Mouse (Mus musculus) stomach, embryonic 16.5 days (tissue): Measurements from ENCODE around the gene Clstn3. TPM values are rescaled to one million over a fixed set of nuclear protein-coding genes. Genes with fewer than 3 reads are reported as not detected.

Experiments
- ATAC-seq: fragments of 200-750 bp; cut with Nextera tagmentation; 2 replicates; pipeline ENCODE4 v1.8.0; 2017; ENCODE audit warnings: moderate number of reproducible peaks, moderate TSS enrichment; ENCODE audit not compliant: insufficient read depth, low FRiP score
- H3K27ac ChIP-seq: fragments of 300-500 bp; sonication (generic); 2 replicates; pipeline ENCODE4 v1.5.1; 2014; ENCODE audit warnings: low read length
- H3K27me3 ChIP-seq: fragments of 300-500 bp; sonication (generic); 2 replicates; pipeline ENCODE4 v1.6.1; 2014; ENCODE audit warnings: low read length, control low read depth, mixed read lengths; ENCODE audit not compliant: control insufficient read depth, insufficient read depth
- H3K36me3 ChIP-seq: fragments of 300-500 bp; sonication (generic); 2 replicates; pipeline ENCODE4 v1.6.1; 2014; ENCODE audit warnings: low read length; ENCODE audit not compliant: control insufficient read depth, insufficient read depth
- H3K4me1 ChIP-seq: fragments of 300-500 bp; sonication (generic); 2 replicates; pipeline ENCODE4 v1.6.1; 2014; ENCODE audit warnings: low read length, control low read depth, mixed read lengths; ENCODE audit not compliant: control insufficient read depth, insufficient read depth
- H3K4me2 ChIP-seq: fragments of 300-500 bp; sonication (generic); 2 replicates; pipeline ENCODE4 v1.6.1; 2014; ENCODE audit warnings: low read depth, low read length, mixed read lengths
- H3K4me3 ChIP-seq: fragments of 300-500 bp; sonication (generic); replicated peaks from 2 replicates; pipeline ENCODE4 v1.5.1; 2014; ENCODE audit warnings: mild to moderate bottlenecking, low read length
- H3K9ac ChIP-seq: fragments of 300-500 bp; sonication (generic); 2 replicates; pipeline ENCODE4 v1.6.1; 2014; ENCODE audit warnings: low read length
- H3K9me3 ChIP-seq: fragments of 300-500 bp; sonication (generic); replicated peaks from 2 replicates; pipeline ENCODE4 v1.6.1; 2016; ENCODE audit warnings: low read length, control low read depth; ENCODE audit not compliant: control insufficient read depth
- WGBS: fragments of 180-500 bp; shearing (Covaris S2); extraction: QIAGEN DNeasy Blood & Tissue Kit; methylation state at CpG from one replicate; pipeline ENCODE4 v1.1.7; 2014; 5-methylcytosine and 5-hydroxymethylcytosine counted together
- polyA plus RNA-seq: library from polyadenylated mRNA; unstranded; fragments of >200 nt; fragmentation: Nextera tagmentation; extraction: Ambion mirVana; gene quantifications from 2 replicates; pipeline ENCODE4 v1.2.1, GENCODE M21; 2015

The Clstn3 gene
- polyA plus RNA-seq, 1 experiment from 2014 or later = 5.9 TPM

DNA sequence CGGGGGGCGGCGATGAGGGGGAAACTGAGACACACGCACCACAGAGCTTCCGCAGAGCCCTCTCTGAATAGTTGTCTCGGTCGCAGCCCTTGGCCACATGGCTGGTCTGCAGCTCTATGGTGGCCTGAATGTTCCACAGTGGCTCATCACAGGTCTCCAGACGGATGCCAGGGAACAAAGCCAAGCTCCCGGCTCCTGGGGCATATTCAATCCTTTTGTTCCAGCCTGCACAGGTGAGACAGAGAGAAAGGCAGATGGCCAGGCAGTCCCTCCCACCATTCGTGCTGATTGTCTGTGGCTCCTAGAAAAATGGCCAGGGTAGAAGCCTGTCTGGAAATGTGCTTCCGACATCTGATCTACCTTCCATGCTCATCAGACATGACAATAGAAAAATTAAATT lies 6.1 kb downstream of the Clstn3 start:
- 84% methylated on average over 11 of the region's 11 CpGs for WGBS
- H3K27ac ChIP-seq = no peak overlapping the region
- no peaks in the 10 kb centered on the region for H3K9me3 ChIP-seq
- H3K4me3 ChIP-seq = no peak overlapping the region
- H3K9ac ChIP-seq = no peak overlapping the region
- H3K27me3 ChIP-seq = no peaks in the 10 kb centered on the region
- H3K36me3 ChIP-seq = no peaks in the 10 kb centered on the region
- H3K4me1 ChIP-seq = no peaks in the 10 kb centered on the region
- no peak for ATAC-seq
- H3K4me2 ChIP-seq = no peak overlapping the region

DNA sequence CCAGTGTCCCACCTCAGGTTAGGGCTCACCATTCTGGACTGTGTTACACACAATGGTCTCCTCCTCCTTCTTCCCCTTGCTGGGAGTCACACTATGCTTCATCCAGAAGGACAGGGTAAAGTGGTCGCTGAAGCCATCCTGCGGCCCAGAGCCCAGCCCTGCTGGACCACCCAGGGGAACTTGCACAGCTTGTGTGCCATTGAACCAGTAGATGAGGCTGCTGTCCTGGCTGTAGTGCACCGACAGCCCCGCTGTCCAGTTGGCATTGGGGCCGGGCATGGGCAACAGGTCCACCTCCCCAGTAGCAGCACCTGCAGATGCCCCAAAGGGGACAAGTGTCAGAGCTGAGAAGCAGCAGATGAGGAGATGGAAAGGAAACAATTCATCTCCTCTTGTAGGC lies 6.8 kb downstream of the Clstn3 start:
- Histone ChIP-seq H3K36me3 (no peaks in the 10 kb centered on the region), H3K4me1 (no peaks in the 10 kb centered on the region), H3K9ac (no peak overlapping the region), H3K4me3 (no peak overlapping the region), H3K4me2 (no peak overlapping the region), H3K27ac (no peak overlapping the region), H3K9me3 (no peaks in the 10 kb centered on the region), H3K27me3 (no peaks in the 10 kb centered on the region)
- 85% methylated on average over 5 of the region's 5 CpGs for whole genome bisulfite sequencing
- ATAC-seq = 0 out of 2 replicates have a peak, but pooled peaks have one; percentile 46

DNA sequence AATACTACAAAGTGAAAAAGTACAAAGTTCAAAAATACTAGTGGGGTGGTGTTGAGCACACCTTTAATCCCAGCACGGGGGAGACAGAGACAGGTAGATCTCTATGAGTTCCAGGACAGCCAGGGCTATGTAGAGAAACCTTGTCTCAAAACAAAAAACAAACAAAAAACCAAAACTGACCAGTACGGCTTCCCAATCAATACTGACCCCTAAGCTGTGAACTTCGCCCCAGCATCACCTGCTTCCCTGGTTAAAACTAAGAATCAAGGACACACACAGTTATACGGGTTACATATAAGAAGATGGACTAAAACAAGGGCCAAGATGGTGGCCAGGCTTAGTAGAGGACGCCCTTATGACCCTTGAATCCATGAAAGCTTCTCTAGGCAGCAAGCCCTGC lies 8.4 kb downstream of the Clstn3 start:
- no peak overlapping the region for H3K4me2 ChIP-seq
- H3K4me1 ChIP-seq = no peaks in the 10 kb centered on the region
- no peaks in the 10 kb centered on the region for H3K27me3 ChIP-seq
- H3K36me3 ChIP-seq = no peaks in the 10 kb centered on the region
- H3K9me3 ChIP-seq = no peaks in the 10 kb centered on the region
- no peak for ATAC-seq
- H3K27ac ChIP-seq = no peak overlapping the region
- WGBS = 84% methylated on average over 5 of the region's 5 CpGs
- no peak overlapping the region for H3K4me3 ChIP-seq
- no peak overlapping the region for H3K9ac ChIP-seq

DNA sequence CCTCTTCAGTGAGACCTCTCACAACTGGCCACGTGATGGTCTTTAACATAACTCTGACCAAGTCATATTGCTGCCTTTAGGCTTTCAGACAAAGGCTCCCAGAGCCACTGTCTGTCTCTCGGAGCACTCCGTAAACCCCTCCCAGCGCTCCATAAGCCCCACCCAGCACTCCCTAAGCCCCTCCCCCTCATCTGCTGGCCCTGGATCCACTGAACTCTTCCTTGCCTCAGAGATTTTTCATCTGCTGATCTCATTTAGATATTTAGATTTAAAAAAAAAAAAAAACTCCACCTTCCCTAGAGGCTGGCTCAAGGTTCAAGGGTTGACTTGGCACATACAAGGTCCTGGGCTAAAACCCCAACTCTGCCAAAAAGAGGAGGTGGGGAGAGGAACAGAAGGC lies 10.8 kb downstream of the Clstn3 start:
- no peaks in the 10 kb centered on the region for H3K27me3 ChIP-seq
- ATAC-seq = no peak
- H3K4me3 ChIP-seq = no peak overlapping the region
- H3K9ac ChIP-seq = no peak overlapping the region
- H3K4me2 ChIP-seq = no peak overlapping the region
- no peaks in the 10 kb centered on the region for H3K4me1 ChIP-seq
- H3K36me3 ChIP-seq = no peaks in the 10 kb centered on the region
- WGBS = 53% methylated on average over 4 of the region's 4 CpGs
- no peak overlapping the region for H3K27ac ChIP-seq
- H3K9me3 ChIP-seq = no peaks in the 10 kb centered on the region

DNA sequence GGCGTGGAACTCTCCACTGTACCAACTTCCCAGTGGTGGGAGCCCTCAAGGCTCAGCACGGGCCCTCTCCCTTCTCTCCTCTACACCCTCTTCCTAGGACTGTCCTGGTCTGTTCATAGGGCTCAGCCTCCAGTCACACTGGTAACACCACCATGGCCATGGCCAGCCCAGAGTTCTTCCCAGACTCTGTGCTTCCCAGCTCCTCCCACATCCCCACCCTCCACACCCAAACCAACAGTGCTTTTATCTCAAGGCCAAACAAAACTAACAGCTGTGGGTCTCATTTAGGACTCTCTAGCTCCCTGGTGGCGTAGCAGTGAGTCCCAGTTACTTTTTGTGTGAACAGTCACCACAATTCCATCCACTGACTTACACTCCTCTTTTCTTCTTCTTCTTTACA lies 12.6 kb downstream of the Clstn3 start:
- no peak overlapping the region for H3K4me3 ChIP-seq
- no peak overlapping the region for H3K4me2 ChIP-seq
- H3K9ac ChIP-seq = no peak overlapping the region
- H3K4me1 ChIP-seq = no peaks in the 10 kb centered on the region
- WGBS = 45% methylated on average over 3 of the region's 3 CpGs
- no peak overlapping the region for H3K27ac ChIP-seq
- no peaks in the 10 kb centered on the region for H3K27me3 ChIP-seq
- peak; percentile 45; the same call in 1 of the 2 replicates for ATAC-seq
- no peaks in the 10 kb centered on the region for H3K9me3 ChIP-seq
- H3K36me3 ChIP-seq = no peaks in the 10 kb centered on the region

DNA sequence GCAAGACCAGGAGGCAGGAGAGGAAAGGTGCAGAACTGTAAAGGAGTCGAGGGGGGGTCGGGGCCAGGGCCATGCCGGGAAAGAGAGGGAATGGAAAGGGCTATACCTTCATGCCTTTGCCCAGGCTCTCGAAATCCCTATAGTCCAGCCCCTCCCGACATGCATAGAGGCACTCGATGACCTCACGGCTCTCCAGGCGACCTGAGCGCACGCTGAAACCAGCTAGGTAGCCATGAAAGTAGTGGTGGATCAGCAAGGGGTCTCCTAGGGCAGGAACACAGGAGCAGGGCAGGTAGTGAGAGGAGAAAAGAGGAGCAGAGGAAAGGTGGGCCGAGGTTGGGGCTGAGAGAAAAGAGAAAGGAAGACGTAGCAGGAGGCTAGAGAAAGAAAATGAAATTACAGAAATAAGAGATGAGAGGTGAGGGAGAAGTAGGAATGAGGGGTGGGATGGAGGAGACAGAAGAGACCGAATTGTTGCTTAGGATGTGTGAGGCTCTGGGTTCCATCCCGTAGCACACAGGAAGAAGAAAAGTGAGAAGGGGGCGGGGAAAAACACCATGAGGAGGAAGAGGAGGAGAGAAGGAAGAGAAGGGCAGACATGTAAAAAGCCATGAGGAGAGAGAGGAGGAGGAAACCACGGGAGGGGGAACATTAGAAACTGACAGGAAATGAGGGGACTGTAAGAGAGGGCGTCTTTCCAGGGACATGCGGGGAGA lies 14.8 kb downstream of the Clstn3 start:
- 79% methylated on average over 18 of the region's 18 CpGs for WGBS
- ATAC-seq = no peak

DNA sequence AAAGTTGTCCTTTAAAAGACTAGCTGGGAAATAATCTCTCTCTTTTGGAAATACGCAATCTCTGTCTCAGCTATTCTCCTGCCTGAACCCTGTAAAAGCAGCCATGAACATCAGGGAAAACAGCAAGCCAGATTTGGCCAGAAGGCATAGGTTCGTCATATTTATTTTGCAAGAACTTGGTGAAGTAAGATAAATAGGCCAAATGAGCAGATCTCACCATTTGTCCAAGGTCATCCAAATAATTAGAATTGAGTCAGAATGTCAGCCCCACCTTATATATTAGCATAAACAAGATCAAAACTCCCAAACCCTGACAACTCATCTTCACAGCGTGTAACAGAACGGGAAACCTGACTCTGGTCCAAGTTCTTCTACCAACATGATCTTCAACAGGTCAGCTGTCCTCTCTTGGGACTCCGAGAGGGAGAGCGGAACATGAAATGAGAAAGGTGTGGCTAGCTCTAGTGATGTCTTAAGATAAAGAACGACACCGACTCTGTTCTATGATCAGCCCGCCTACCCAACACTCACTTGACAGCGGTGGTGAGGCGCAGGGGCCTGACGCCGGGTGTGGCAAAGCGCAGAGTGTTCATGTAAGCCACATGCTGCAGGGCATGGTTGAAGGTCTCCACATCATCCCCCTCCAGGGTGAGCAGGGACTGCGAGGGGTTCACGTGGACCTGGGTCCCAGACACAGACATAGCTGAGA lies 15.5 kb downstream of the Clstn3 start:
- Histone ChIP-seq H3K9ac (no peak overlapping the region), H3K9me3 (no peaks in the 10 kb centered on the region), H3K36me3 (no peaks in the 10 kb centered on the region), H3K4me3 (no peak overlapping the region), H3K27ac (no peak overlapping the region), H3K4me1 (no peaks in the 10 kb centered on the region), H3K4me2 (no peak overlapping the region), H3K27me3 (no peaks in the 10 kb centered on the region)
- no peak for ATAC-seq
- 88% methylated on average over 16 of the region's 16 CpGs for WGBS

More for the DNA sequence above, 14.8 kb downstream of the Clstn3 start:
- Histone ChIP-seq H3K36me3 (no peaks in the 10 kb centered on the region), H3K4me3 (no peak overlapping the region), H3K27me3 (no peaks in the 10 kb centered on the region), H3K27ac (no peak overlapping the region), H3K9me3 (no peaks in the 10 kb centered on the region), H3K4me2 (no peak overlapping the region), H3K9ac (no peak overlapping the region), H3K4me1 (no peaks in the 10 kb centered on the region)

DNA sequence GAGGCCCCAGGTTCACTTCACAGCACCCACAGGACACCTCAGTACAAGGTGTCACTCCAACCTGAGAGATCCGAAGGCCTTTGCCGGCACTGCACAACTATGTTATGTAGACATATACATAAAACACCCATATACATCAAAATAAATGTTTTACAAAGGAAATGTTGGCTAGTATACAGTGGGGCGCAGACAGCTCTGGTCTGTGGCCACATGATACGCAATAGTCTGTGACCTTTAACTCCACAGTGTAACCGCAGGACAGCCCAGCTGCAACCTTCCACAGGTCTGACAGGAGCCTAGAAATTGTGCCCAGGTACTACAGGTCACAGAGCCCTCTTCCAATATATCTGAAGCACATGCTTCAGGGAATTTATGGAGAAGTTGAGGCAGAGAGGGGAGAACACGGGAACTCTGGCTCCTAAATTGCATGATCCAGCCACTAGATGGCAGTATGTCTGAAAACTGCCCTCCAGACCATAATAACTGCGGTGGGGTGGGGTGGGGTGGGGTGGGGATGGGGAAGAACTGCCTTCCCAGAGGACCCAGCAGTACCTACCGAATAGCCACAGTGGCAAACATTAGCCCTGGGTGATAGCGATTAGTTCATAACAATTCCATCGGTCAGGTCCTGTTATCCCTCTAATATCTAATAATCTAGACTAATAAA lies 16.3 kb downstream of the Clstn3 start:
- no peaks in the 10 kb centered on the region for H3K4me1 ChIP-seq
- no peak for ATAC-seq
- H3K4me3 ChIP-seq = no peak overlapping the region
- no peak overlapping the region for H3K9ac ChIP-seq
- 71% methylated on average over 10 of the region's 10 CpGs for WGBS
- no peaks in the 10 kb centered on the region for H3K36me3 ChIP-seq
- H3K4me2 ChIP-seq = no peak overlapping the region
- H3K9me3 ChIP-seq = no peaks in the 10 kb centered on the region
- H3K27ac ChIP-seq = no peak overlapping the region
- H3K27me3 ChIP-seq = no peaks in the 10 kb centered on the region

DNA sequence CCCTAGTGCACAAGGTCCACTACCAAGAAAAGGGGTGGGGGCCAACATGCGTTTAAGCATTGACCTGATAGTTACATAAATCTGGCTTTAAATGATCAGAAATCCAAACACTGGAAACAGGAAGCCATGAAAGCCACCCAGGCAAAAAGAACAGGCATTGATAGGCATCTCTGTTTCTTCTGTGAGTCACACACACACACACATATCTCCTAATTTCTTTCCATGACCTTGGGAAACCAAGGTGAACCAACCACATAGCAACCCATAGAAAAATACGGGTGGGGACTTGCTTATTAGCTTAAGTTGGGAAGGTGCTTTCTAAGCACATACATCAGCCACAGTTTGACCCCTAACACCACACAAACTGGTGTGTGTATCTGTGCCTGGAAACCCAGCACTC lies 17.2 kb downstream of the Clstn3 start:
- Histone ChIP-seq H3K4me3 (no peak overlapping the region), H3K36me3 (no peaks in the 10 kb centered on the region), H3K9me3 (no peaks in the 10 kb centered on the region), H3K9ac (no peak overlapping the region), H3K4me2 (no peak overlapping the region), H3K27ac (no peak overlapping the region), H3K27me3 (no peaks in the 10 kb centered on the region), H3K4me1 (no peaks in the 10 kb centered on the region)
- ATAC-seq = no peak
- 57% methylated on average over 2 of the region's 2 CpGs for WGBS
